Mouse (Mus musculus) layer of hippocampus, postnatal 10 days (tissue): ENCODE data around the gene Tpm3. TPM values are rescaled to one million over a fixed set of nuclear protein-coding genes. Genes with fewer than 3 reads are reported as not detected.

Experiments used
- DNase-seq, 2 experiments: peaks; one replicate each; pipeline ENCODE4 v3.0.0; 2021; ENCODE audit warnings: low spot score in 2 of 2
- microRNA-seq, 2 experiments: library from miRNA; unstranded; fragments of <30 nt; microRNA quantifications; one replicate each; pipeline ENCODE4 v1.2.0; 2021
- total RNA-seq, 2 experiments: library from RNA; stranded (reverse); gene quantifications; 2 replicates each; pipeline ENCODE4 v1.2.3; 2021

The Tpm3 gene
- total RNA-seq, 2 experiments from 2014 or later, result 245 to 256 TPM

DNA sequence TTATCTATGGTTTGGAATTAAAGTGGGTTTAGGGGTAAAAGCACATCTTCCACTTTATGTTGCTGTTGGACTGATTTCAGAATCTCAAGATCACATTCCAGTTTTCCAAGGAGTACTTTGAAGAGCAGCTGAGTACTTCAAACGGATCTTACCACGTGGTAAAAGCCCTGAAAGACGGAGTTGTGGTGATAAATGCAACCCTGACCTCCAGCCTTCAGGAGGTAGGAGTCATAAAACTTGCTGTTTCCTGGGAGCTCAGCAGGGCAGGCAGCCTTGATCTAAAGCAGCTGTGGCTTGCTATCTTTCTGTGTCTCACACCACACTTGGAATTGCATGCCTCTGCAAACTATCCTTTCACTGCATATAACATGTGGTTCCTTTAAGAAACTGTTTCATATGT is 62.0 kb downstream of the Tpm3 start:
- DNase-seq, result no peak

DNA sequence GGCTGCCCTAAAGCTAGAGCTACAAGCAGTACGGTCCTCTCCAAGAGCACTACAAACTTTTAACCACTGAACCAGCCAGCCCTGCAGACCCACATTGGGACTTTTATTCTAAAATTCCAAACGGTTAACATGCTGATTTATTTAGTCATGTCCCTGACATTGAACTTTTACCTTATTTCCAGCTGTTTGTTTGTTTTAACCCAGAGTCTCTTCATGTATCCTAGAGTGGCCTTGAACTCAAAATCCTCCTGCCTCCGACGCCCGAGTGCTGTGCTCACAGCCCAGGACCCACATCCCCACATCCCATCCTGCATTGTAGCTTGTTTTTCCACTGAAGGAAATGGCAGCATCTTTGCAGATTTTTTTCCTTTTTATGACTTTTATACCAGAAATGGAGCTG is 62.5 kb downstream of the Tpm3 start:
- DNase-seq, result no peak

DNA sequence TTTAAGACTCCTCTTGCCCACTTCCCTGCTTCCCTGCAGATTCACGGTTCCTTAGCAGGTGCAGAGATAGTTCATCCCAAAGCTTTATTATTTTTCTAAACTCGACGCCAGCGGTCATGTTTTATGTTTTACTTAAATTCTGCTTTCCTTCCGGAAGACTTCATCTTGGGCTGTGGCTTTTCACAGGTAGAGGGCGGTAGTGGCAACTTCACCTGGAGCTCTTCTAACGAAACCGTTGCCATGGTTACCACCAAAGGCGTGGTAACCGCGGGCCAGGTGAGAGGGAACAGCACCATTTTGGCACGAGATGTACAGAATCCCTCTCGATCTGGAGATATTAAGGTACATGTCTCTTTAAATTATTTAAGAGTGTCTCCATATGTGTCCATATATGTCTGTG is 64.2 kb downstream of the Tpm3 start:
- no peak for DNase-seq

DNA sequence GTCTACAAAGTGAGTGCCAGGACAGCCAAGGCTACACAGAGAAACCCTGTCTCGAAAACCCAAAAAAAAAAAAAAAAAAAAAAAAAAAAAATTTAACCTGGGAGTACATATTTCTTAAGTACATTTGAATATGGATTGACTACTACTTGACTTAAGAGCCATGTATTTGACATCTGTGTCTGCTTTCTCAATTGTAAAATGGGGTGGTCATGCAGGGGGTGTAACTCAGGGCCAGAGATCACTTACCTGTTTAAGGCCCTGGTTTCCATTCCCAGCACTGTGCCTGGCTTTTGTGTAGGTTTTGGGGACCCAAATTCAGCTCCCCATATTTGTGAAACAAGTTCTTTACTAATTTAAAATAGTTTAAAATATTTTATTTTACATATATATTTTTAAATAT is 65.2 kb downstream of the Tpm3 start:
- DNase-seq, result no peak

DNA sequence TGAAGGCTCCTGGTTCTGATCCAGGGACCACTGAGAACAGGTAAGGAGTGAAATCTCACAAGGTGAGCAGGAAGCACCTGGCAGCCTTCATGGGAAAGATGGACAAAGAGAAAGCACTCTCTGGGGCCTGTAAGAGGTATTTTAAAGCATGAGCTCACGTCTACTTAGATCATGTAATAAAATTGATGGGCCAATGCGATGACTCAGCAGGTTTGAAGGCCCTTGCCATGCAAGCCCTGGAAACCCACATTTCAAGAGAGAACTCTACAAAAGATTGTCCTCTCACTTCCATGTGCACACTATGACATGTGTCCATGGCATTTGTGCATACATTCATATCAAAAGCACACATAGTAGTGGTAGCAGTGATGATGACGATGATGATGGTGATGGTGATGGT is 67.5 kb downstream of the Tpm3 start:
- no peak for DNase-seq

DNA sequence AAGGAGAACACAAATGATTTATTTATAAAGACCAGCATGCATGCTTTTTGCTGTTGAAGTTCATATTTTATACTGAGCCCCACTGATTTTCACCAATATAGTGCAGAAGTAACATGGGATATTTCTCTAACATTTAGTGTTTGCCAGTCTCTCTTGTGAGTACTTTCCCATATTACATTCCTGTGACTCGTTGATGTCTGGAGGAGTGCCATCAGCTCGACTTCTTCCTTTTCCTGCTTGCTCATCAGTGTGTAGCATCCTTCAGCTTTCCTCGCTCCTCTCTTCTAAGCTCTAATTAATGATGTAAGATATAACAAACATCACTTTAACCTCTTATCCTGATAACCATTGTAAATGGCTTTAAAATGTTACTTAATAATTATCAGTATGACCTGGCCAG is 73.0 kb downstream of the Tpm3 start:
- no peak for DNase-seq

DNA sequence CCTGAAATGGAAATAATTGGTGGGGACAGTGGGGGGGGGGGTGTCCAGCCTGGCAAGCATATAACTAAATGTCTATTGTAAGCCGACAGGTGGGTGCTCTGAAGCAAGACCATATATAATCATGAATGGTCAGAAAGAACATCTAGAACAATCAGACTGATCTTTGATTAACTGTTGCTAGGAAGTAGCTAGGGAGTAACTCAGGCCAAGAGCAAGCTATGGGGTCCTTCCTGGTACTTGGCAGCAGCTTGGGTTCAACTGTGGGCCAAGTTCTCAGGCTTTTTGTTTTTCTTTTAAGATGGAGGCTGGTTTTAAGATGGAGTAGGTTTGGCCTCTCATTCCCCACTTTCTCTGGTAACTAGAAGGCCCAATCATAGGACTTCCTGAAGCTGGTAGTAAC is 74.2 kb downstream of the Tpm3 start:
- DNase-seq, result no peak

Small RNAs within 50 kb of the gene (microRNA-seq; reads per million reads assigned to microRNA genes)
- gene Mir190b, result 3.1 to 5.8 reads per million in 2 experiments

Other genes starting within 250 kb of the Tpm3 start
- 1 to 10 TPM; 4.0 to 4.2 TPM for gene She, start 241.3 kb upstream of the Tpm3 start, total RNA-seq
- 1 to 10 TPM; 4.2 to 4.7 TPM for gene Il6ra, start 159.5 kb upstream of the Tpm3 start, total RNA-seq
- 10 to 100 TPM; 79.5 to 90.1 TPM for gene Atp8b2, start 109.1 kb upstream of the Tpm3 start, total RNA-seq
- gene Hax1, start 73.9 kb upstream of the Tpm3 start, total RNA-seq, result 10 to 100 TPM; 60.7 to 67.3 TPM
- 10 to 100 TPM; 83.5 to 91.6 TPM for gene 4933434E20Rik, start 21.0 kb upstream of the Tpm3 start, total RNA-seq
- gene Ubap2l, start 20.0 kb upstream of the Tpm3 start, total RNA-seq, result 100 to 1,000 TPM; 146 to 188 TPM
- gene Nup210l, start 31.5 kb downstream of the Tpm3 start, total RNA-seq, result under 1 TPM; 0.36 to 0.50 TPM
- gene Rps27, start 141.0 kb downstream of the Tpm3 start, total RNA-seq, result 100 to 1,000 TPM; 800 to 858 TPM
- 10 to 100 TPM; 10.3 to 10.8 TPM for gene Rab13, start 141.0 kb downstream of the Tpm3 start, total RNA-seq
- 10 to 100 TPM; 50.2 to 59.4 TPM for gene Jtb, start 158.9 kb downstream of the Tpm3 start, total RNA-seq
- not detected for gene Creb3l4, start 170.9 kb downstream of the Tpm3 start, total RNA-seq
- 10 to 100 TPM; 48.6 to 52.3 TPM for gene Slc39a1, start 175.5 kb downstream of the Tpm3 start, total RNA-seq
- gene Crtc2, start 181.5 kb downstream of the Tpm3 start, total RNA-seq, result 10 to 100 TPM; 29.8 to 34.6 TPM
- gene Dennd4b, start 192.5 kb downstream of the Tpm3 start, total RNA-seq, result 10 to 100 TPM; 23.1 to 28.8 TPM
- gene Gatad2b, start 220.5 kb downstream of the Tpm3 start, total RNA-seq, result 10 to 100 TPM; 79.6 to 94.1 TPM